Mouse (Mus musculus) neural tube, embryonic 14.5 days (tissue): ENCODE measurements around the gene Itgb6. TPM values are rescaled to one million over a fixed set of nuclear protein-coding genes. Genes with fewer than 3 reads are reported as not detected.

ENCODE experiments used
- ATAC-seq: fragments of 200-750 bp; cut with Nextera tagmentation; 2 replicates; pipeline ENCODE4 v1.8.0; 2017; ENCODE audit warnings: low read depth, mild to moderate bottlenecking, moderate TSS enrichment, moderate library complexity
- H3K27ac ChIP-seq: fragments of 300-500 bp; sonication (generic); 2 replicates; pipeline ENCODE4 v1.5.1; 2014; ENCODE audit warnings: low read depth, mild to moderate bottlenecking, control low read depth, low read length, moderate library complexity, mixed read lengths
- H3K27me3 ChIP-seq: fragments of 300-500 bp; sonication (generic); 2 replicates; pipeline ENCODE4 v1.6.1; 2014; ENCODE audit warnings: low read length; ENCODE audit not compliant: control insufficient read depth, insufficient read depth
- H3K36me3 ChIP-seq: fragments of 300-500 bp; sonication (generic); 2 replicates; pipeline ENCODE4 v1.6.1; 2014; ENCODE audit warnings: low read length, mixed read lengths; ENCODE audit not compliant: control insufficient read depth, insufficient read depth
- H3K4me1 ChIP-seq: fragments of 300-500 bp; sonication (generic); 2 replicates; pipeline ENCODE4 v1.6.1; 2014; ENCODE audit warnings: low read length; ENCODE audit not compliant: control insufficient read depth, insufficient read depth
- H3K4me2 ChIP-seq: fragments of 300-500 bp; sonication (generic); 2 replicates; pipeline ENCODE4 v1.6.1; 2014; ENCODE audit warnings: mild to moderate bottlenecking, low read depth, low read length, control low read depth
- H3K4me3 ChIP-seq: fragments of 300-500 bp; sonication (generic); 2 replicates; pipeline ENCODE4 v1.5.1; 2014; ENCODE audit warnings: low read depth, low read length, control low read depth, mixed read lengths
- H3K9ac ChIP-seq: fragments of 300-500 bp; sonication (generic); replicated peaks from 2 replicates; pipeline ENCODE4 v1.6.1; 2014; ENCODE audit warnings: low read depth, mild to moderate bottlenecking, control low read depth, low read length, mixed read lengths
- H3K9me3 ChIP-seq: fragments of 300-500 bp; sonication (generic); 2 replicates; pipeline ENCODE4 v1.6.1; 2016; ENCODE audit warnings: low read length; ENCODE audit not compliant: control insufficient read depth
- WGBS: fragments of 180-500 bp; shearing (Covaris S2); extraction: QIAGEN DNeasy Blood & Tissue Kit; methylation state at CpG from one replicate; pipeline ENCODE4 v1.1.7; 2014; 5-methylcytosine and 5-hydroxymethylcytosine counted together
- polyA plus RNA-seq: library from polyadenylated mRNA; unstranded; fragments of >200 nt; fragmentation: Nextera tagmentation; extraction: Ambion mirVana; gene quantifications from 2 replicates; pipeline ENCODE4 v1.2.1, GENCODE M21; 2014

The Itgb6 gene
- polyA plus RNA-seq, 1 experiment from 2014 or later, result 0.08 TPM

DNA sequence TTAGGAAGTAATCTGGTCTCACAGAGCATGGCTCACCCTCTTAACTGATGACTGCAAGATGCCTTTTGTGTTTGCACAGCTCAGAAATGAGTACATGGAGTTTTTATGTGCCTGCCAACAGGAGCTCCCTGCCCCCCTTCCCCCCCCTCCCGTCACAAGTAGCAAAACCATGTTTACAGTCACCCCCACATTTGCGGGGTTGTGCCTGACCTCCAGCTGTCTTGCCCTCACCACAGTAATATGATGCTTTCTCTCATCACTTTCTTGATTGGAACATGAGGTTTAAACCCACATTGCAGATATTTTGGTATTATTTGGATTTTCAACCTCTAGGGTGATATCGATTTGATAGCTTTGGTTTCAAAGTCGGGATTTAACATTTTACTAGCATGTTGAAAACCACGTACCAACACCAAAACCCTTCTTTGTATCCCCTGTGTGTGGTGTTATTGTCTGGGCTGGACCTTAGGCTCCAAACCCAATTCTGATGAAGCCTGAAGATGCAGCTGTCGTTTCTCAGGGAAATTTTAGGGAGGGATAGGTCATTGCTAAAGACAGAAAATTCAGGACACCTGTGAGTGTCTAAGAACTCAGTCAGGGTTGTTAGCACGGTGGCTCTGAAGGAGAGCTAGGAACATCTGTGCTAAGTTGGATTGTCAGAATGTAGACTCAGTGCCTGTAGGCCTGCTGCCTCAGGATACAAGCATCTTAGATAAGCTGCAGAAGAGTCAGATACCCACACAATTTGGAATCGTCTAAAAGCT lies 112.8 kb downstream of the Itgb6 start:
- H3K4me3 ChIP-seq, result no peak overlapping the region
- H3K9me3 ChIP-seq, result no peaks in the 10 kb centered on the region
- ATAC-seq, result no peak
- H3K4me2 ChIP-seq, result no peak overlapping the region
- no peaks in the 10 kb centered on the region for H3K27me3 ChIP-seq
- H3K27ac ChIP-seq, result no peak overlapping the region
- H3K36me3 ChIP-seq, result no peaks in the 10 kb centered on the region
- H3K4me1 ChIP-seq, result no peaks in the 10 kb centered on the region
- WGBS, result 85% methylated on average over 8 of the region's 8 CpGs
- no peak overlapping the region for H3K9ac ChIP-seq

GRCm38 (mm10) chr2:60607980-60608379 lies 114.5 kb downstream of the Itgb6 start:
- WGBS, result 78% methylated on average over 4 of the region's 4 CpGs
- Histone ChIP-seq H3K9ac (no peak overlapping the region), H3K4me2 (no peak overlapping the region), H3K9me3 (no peaks in the 10 kb centered on the region), H3K27ac (no peak overlapping the region), H3K4me3 (no peak overlapping the region), H3K36me3 (no peaks in the 10 kb centered on the region), H3K4me1 (no peaks in the 10 kb centered on the region), H3K27me3 (no peaks in the 10 kb centered on the region)
- no peak for ATAC-seq

- no peaks in the 10 kb centered on the region for H3K9me3 ChIP-seq
- no peak overlapping the region for H3K4me3 ChIP-seq
- H3K4me1 ChIP-seq, result no peaks in the 10 kb centered on the region
- WGBS, result 87% methylated on average over 2 of the region's 2 CpGs
- no peak overlapping the region for H3K9ac ChIP-seq
- H3K27me3 ChIP-seq, result no peaks in the 10 kb centered on the region
- H3K4me2 ChIP-seq, result no peak overlapping the region
- H3K27ac ChIP-seq, result no peak overlapping the region
- no peak for ATAC-seq
- no peaks in the 10 kb centered on the region for H3K36me3 ChIP-seq
Observed at GRCm38 (mm10) chr2:60601326-60601725, 121.1 kb downstream of the Itgb6 start.

DNA sequence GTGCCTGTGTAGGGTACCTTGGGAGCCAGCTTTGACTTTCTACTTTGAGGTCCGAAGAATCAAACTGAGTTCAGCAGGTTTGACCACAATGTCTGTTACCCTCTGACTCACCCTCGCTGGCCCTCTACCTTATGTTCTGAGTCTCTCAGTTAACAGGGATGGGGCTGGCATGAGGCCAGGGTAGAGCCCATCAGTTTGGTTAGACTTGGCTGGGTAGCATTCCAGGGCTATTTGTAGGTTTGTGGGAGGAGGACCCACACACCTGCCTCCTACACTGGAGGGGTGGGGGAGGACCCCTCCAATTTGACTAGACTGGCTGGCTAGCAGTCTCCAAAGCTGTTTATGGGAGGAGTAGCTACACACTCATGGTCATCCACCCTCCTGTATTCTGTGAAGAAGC lies 121.6 kb downstream of the Itgb6 start:
- H3K27me3 ChIP-seq, result no peaks in the 10 kb centered on the region
- H3K9ac ChIP-seq, result no peak overlapping the region
- no peaks in the 10 kb centered on the region for H3K36me3 ChIP-seq
- no peak for ATAC-seq
- WGBS, result 95% methylated on average over 2 of the region's 2 CpGs
- H3K27ac ChIP-seq, result no peak overlapping the region
- no peak overlapping the region for H3K4me2 ChIP-seq
- no peaks in the 10 kb centered on the region for H3K4me1 ChIP-seq
- H3K4me3 ChIP-seq, result no peak overlapping the region
- H3K9me3 ChIP-seq, result no peaks in the 10 kb centered on the region

- ATAC-seq, result no peak
- Histone ChIP-seq H3K9me3 (no peaks in the 10 kb centered on the region), H3K4me3 (no peak overlapping the region), H3K27me3 (no peaks in the 10 kb centered on the region), H3K4me2 (no peak overlapping the region), H3K36me3 (no peaks in the 10 kb centered on the region), H3K27ac (no peak overlapping the region), H3K9ac (no peak overlapping the region), H3K4me1 (no peaks in the 10 kb centered on the region)
- 95% methylated on average over 4 of the region's 4 CpGs for WGBS
Observed at GRCm38 (mm10) chr2:60583416-60583815, 139.0 kb downstream of the Itgb6 start.

GRCm38 (mm10) chr2:60554561-60554960 lies 167.9 kb downstream of the Itgb6 start:
- Histone ChIP-seq H3K36me3 (no peaks in the 10 kb centered on the region), H3K4me2 (no peak overlapping the region), H3K27ac (no peak overlapping the region), H3K27me3 (no peaks in the 10 kb centered on the region), H3K9me3 (no peaks in the 10 kb centered on the region), H3K4me1 (peaks cover 6% of the 10 kb centered on the region), H3K9ac (no peak overlapping the region), H3K4me3 (no peak overlapping the region)
- no peak for ATAC-seq
- 79% methylated on average over 4 of the region's 4 CpGs for WGBS

DNA sequence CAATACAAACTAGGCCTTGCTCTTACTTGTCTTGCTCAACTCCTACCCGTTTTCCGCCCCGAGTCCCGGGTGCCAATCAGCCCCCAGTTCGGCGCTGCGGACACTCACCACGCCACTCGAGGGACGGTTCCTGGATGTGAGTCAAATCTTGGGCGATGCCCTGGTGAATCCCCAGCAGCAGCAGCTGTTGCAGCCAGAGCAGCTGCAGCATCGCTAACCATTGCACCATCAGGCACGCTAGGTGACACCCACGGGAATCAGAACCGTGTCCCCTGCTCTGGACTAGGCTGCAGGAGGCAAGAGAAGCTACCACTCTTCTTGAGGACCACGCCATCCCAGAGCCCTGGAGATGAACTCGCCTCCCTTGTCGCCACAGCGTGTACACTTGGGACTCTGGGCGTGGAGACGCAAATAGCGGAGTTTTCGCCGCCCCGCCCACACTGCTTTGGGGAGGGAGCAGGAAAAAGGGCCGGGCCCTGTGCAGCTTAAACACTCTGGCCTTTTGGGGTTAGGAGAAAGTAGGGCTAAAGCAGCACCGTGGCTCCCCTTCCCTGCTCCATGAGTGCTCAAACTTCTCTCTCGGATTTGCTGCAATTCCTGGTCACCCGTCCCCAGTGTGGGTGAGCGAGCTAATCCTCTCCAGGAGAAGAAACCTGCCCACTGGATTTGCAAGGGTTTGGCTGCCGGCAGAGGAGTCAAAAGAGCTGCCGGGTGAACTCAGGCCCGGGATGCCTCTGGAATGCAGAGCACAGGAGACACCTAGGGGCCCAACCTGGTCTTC lies 169.4 kb downstream of the Itgb6 start, which contains the start of gene Pla2r1:
Gene Pla2r1, minus strand, starts transcription at position 407 of the 781 bp plus-strand sequence.
- Histone ChIP-seq H3K36me3 (no peaks in the 10 kb centered on the region), H3K27me3 (no peaks in the 10 kb centered on the region), H3K9me3 (no peaks in the 10 kb centered on the region), H3K27ac (no peak within 1 kb of the TSS), H3K9ac (no peak within 1 kb of the TSS; the same call in 1 of the 2 replicates), H3K4me3 (peak within 1 kb of the TSS; percentile 27), H3K4me1 (peaks cover 6% of the 10 kb centered on the region), H3K4me2 (peak within 1 kb of the TSS; percentile 60)
- ATAC-seq, result peak; percentile 28; the same call in 1 of the 2 replicates
- WGBS, result 2% methylated on average over 33 of the region's 33 CpGs

DNA sequence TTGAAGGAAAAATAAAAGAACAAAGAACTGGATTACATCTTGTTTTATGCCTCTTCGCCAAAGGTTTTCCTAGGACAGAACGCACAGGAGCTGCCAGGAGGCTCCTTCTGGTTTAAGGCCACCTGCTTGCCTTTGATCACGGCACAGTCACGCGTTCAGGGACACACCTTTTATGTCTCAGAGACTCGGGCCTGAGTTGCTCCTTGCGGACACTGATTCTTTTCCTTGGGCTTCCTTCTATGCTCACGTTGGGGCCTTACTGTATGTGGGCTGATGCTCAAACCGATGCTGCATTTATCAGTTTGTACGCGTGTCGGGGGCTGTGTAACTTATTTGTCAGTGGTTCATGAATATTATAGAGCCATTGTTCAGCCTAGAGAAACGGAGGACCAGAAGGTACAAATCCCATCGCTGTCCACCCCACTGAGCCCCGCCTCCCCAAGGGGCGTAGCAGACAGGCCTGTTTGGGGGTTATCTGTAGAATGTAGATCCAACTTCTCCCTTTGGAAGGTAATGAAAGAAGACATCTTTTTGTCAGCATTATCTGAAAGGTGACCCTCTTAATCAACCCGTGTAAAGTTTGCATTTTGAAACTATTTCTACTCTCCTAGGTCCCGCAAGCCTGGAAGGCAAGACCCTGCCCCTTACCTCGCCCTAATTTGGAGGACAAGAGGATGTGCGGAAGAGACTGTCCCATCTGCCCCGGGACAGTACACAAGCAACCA lies 170.1 kb downstream of the Itgb6 start:
- 25% methylated on average over 21 of the region's 21 CpGs for WGBS
- Histone ChIP-seq H3K4me2 (peak overlapping the region; percentile 60), H3K4me3 (peak overlapping the region; percentile 27; the same call in 1 of the 2 replicates), H3K27me3 (no peaks in the 10 kb centered on the region), H3K36me3 (no peaks in the 10 kb centered on the region), H3K9me3 (no peaks in the 10 kb centered on the region), H3K4me1 (peaks cover 6% of the 10 kb centered on the region), H3K9ac (no peak overlapping the region), H3K27ac (no peak overlapping the region)
- 0 out of 2 replicates have a peak, but pooled peaks have one; percentile 44 for ATAC-seq
